Mouse (Mus musculus) Patski (cell line): ENCODE results near the gene Mamdc2. TPM values are rescaled to one million over a fixed set of nuclear protein-coding genes. Genes with fewer than 3 reads are reported as not detected.

ENCODE experiments used
- ATAC-seq: fragments of 100-300 bp; one replicate; pipeline ENCODE4 v1.8.0; 2021
- CTCF ChIA-PET: fragments of 350-600 bp; sonication (Branson Sonifier 250); formaldehyde crosslinking; loops from one replicate; lab custom pipeline; 2022; ENCODE audit warnings: inconsistent platforms; lab: Charles Lee
- POLR2A ChIA-PET: fragments of 350-600 bp; sonication (Branson Sonifier 250); formaldehyde crosslinking; loops from one replicate; lab custom pipeline; 2022; ENCODE audit warnings: antibody characterized with exemption, inconsistent platforms; lab: Charles Lee
- DNase-seq: peaks from one replicate; pipeline ENCODE4 v3.0.0-alpha.2; 2011; ENCODE audit warnings: low read depth, low spot score
- H3K27me3 ChIP-seq: fragments of 371-371 bp; one replicate; pipeline ENCODE4 v1.5.1; 2021
- CTCF ChIP-seq: fragments of 100-300 bp; IDR thresholded peaks from one replicate; pipeline ENCODE4 v1.5.1; 2021
- in situ Hi-C: fragments of 300-500 bp; cut with MboI; formaldehyde crosslinking; loops from 3 replicates; pipeline ENCODE4 v1.11.1; 2018; ENCODE audit warnings: low pct_unique_long_range_greater_than_20kb, mixed read lengths
- polyA plus RNA-seq: library from polyadenylated mRNA; unstranded; gene quantifications from one replicate; pipeline ENCODE4 v1.2.3, GENCODE M21; 2021

Mamdc2 gene
- polyA plus RNA-seq, 1 experiment from 2014 or later = not detected

DNA sequence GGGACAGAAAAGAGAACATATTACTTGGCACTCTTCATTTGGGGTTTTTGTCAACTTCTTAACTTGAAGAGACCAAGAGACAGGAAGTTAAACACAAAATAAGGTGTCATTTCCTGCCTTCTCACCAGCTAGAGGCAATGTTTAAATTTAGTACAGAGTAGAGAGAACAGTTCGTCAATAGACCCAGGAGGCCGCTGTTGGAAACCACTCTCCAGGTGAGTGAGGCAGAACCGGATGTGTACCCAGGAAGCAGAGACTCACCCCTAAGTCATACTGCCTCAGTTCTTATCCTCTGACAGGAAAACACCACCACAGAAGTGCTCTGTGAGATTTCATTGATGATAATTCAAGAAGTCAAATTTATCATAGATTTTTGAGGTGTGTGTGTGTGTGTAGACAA, 125.1 kb downstream of the Mamdc2 start:
- ATAC-seq (no peak), DNase-seq (no peak)
- TF ChIP-seq CTCF = no peak
- ChIA-PET CTCF (no interaction called here), POLR2A (no interaction called here)
- peaks cover 8% of the 10 kb centered on the region for H3K27me3 ChIP-seq
- in situ Hi-C loops = no loop called here

DNA sequence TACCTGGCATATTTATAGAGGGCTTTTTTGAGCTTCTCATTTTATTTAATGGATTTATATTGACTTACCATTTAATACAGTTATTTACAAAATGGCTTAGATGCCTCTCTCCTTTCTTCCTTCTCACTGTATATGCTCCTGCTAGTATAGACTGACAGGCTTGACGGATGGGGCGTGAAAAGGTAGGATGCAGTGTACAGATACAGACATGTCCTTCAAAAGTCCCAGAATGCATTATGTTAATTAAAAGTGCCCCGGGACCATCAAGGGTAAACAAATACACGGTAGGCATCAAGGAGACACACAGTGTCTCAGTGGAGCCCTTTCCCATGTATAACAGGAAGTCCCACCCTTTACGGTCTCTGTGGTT, 130.3 kb downstream of the Mamdc2 start:
- TF ChIP-seq CTCF = no peak

GRCm38 (mm10) chr19:23317295-23317988, 130.8 kb downstream of the Mamdc2 start:
- ChIA-PET POLR2A (no interaction called here), CTCF (no interaction called here)
- in situ Hi-C loops = no loop called here
- ATAC-seq = no peak
- DNase-seq = no peak
- no peak for TF ChIP-seq CTCF
- H3K27me3 ChIP-seq = peaks cover 27% of the 10 kb centered on the region

More for the DNA sequence above, 130.3 kb downstream of the Mamdc2 start:
- CTCF ChIA-PET = no interaction called here
- peaks cover 22% of the 10 kb centered on the region for H3K27me3 ChIP-seq
- ATAC-seq = no peak
- POLR2A ChIA-PET = no interaction called here
- in situ Hi-C loops = no loop called here
- no peak for DNase-seq

GRCm38 (mm10) chr19:23316851-23317250, 131.4 kb downstream of the Mamdc2 start:
- ChIA-PET CTCF (no interaction called here), POLR2A (no interaction called here)
- no peak for TF ChIP-seq CTCF
- H3K27me3 ChIP-seq = peaks cover 27% of the 10 kb centered on the region
- ATAC-seq (no peak), DNase-seq (no peak)
- in situ Hi-C loops = no loop called here

DNA sequence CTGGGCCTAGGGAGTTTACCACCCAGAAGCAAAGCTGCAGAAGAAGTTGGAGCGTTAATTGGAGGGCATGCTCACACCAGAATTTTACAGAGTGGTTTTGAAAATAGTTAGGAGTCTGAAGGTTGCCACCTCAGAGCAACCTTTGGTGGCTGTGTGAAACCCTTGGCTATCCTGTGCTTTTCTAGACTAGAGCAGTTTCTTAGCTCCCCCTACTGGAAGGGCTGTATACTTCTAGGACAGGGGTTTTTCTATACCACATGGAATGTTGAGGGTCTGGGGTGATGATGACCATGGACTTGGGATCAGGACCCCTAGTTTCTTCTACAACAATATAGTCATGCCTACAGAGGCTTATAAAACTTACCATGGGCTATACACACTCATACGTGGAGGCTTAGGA, 138.3 kb downstream of the Mamdc2 start:
- H3K27me3 ChIP-seq = peaks cover 37% of the 10 kb centered on the region
- CTCF ChIA-PET = no interaction called here
- DNase-seq (no peak), ATAC-seq (no peak)
- POLR2A ChIA-PET = no interaction called here
- in situ Hi-C loops = no loop called here
- TF ChIP-seq CTCF = peak; percentile 37

DNA sequence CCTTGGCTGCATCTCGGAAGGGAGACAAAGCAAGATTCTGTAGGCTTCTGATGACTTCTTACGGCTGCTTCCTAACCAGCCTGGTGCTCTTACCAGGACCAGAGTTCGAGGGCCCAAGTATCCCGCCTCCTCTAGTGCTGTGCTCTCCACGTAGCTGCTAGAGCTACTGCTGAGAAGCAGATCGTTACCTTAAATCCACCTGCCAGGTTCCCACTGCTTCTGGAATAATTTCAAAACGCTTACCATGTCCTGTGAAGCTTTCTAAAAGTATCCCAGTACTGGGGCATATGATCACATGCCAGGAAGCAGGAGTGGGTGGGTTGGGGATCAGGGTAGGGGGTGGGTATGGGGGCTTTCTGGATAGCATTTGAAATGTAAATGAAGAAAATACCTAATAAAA, 141.6 kb downstream of the Mamdc2 start:
- H3K27me3 ChIP-seq = peaks cover 58% of the 10 kb centered on the region
- in situ Hi-C loops = no loop called here
- TF ChIP-seq CTCF = no peak
- DNase-seq (no peak), ATAC-seq (no peak)
- ChIA-PET CTCF (no interaction called here), POLR2A (interaction anchor here (0.6 kb wide), 1 partner anchor 1056 kb away, joined by 3 read pairs; no protein-coding TSS in a partner anchor)

DNA sequence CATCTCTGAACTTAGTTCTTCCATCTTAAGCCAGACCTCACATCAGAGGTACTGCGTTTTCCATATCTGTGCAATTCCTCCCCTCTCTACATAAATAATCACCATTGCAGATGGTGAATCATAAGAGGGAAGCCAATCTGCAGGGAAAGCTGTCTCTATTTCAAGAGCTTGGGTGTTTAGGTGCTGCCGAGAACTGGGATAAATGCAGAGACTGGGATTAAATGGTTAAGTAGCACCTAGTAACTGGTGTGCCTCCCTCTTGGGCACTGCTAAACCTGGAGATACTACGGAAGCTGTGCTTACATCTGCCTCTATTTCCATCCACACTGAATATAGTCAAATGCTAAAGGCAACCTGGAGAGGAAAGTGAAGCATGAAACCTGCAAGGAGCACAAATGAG, 148.3 kb downstream of the Mamdc2 start:
- in situ Hi-C loops = no loop called here
- ChIA-PET CTCF (no interaction called here), POLR2A (no interaction called here)
- DNase-seq (no peak), ATAC-seq (no peak)
- TF ChIP-seq CTCF = no peak
- peaks cover 57% of the 10 kb centered on the region for H3K27me3 ChIP-seq

DNA sequence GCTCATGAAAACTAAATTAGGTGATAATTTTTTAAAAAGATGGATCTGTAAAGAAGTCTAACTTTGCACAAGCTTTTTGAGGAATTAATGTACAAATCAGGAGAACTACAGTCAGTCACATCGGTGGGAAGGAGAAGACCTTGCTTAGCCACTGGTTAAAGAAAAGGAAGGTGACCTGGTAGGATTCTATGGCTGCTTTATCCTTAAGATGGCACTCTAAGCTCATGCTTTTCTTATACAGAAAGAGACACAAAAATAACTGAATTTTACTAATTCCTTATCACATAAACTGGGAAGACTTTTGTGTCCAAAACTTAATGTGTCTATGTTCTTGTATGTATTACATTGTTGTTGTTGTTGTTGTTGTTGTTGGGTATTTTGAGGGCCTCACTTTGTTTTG, 149.3 kb downstream of the Mamdc2 start:
- no peak for TF ChIP-seq CTCF
- in situ Hi-C loops = no loop called here

DNA sequence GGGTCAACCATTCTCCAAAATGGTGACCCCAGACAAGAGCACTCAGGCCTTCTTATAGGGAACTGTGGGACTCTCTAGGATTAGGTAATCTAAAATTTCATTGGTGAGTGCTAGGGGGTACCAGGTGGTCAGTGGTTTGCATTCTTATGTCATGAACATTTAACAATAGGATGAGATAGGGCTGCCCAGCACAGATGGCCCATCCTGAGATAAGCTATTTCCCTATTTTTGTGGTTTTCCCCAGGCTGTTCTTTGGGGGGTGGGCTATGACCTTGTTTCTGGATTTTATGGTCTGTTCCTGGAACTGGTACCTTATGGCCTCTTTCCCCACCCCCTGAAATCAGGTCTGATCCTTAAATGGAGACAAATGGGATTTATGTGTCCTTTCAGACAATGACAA, 151.1 kb downstream of the Mamdc2 start:
- in situ Hi-C loops = no loop called here
- H3K27me3 ChIP-seq = peaks cover 56% of the 10 kb centered on the region
- ChIA-PET CTCF (no interaction called here), POLR2A (interaction anchor here (1.1 kb wide), 1 partner anchor 13 kb away, joined by 3 read pairs; no protein-coding TSS in a partner anchor)
- DNase-seq = no peak
- no peak for TF ChIP-seq CTCF
- ATAC-seq = no peak

More for the DNA sequence above, 149.3 kb downstream of the Mamdc2 start:
- ChIA-PET POLR2A (no interaction called here), CTCF (no interaction called here)
- ATAC-seq (no peak), DNase-seq (no peak)
- peaks cover 56% of the 10 kb centered on the region for H3K27me3 ChIP-seq

DNA sequence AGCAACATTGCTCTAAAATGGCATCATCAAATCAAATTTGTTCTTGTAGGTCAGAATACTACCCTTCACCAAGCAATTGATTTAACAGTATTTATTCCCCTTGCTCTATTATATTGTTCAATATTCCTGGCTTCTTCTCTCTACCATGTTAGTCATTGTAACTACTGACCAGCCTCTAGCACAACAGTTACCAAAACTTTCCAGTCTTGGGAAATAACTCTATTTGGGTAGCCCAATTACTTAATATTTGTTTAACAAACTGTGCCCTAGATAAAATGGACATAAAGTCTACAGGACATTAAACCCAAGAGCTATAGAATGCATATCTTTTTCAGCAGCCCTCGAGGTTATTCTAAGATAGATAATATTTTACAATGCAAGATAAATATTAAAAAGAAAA, 159.0 kb downstream of the Mamdc2 start:
- H3K27me3 ChIP-seq = peaks cover 69% of the 10 kb centered on the region
- ChIA-PET POLR2A (no interaction called here), CTCF (no interaction called here)
- ATAC-seq (no peak), DNase-seq (no peak)
- in situ Hi-C loops = no loop called here
- TF ChIP-seq CTCF = no peak

- TF ChIP-seq CTCF = no peak
- in situ Hi-C loops = no loop called here
- ChIA-PET POLR2A (no interaction called here), CTCF (no interaction called here)
- DNase-seq (no peak), ATAC-seq (no peak)
- peaks cover 42% of the 10 kb centered on the region for H3K27me3 ChIP-seq
Observed at GRCm38 (mm10) chr19:23281911-23282660, 166.2 kb downstream of the Mamdc2 start.
